Mouse (Mus musculus) embryo, embryonic 11.5 days (tissue): ENCODE results near the gene Sec14l4.
"Not testable (repeated sequence)": the region's sequence is repeated elsewhere in the genome, so short reads cannot be mapped to it uniquely, and the experiment has no call there.

Experiments
- DNase-seq: peaks from one replicate; pipeline ENCODE4 v3.0.0-alpha.2; 2012; ENCODE audit warnings: low read depth, low spot score

Sec14l4 gene

GRCm38 (mm10) chr11:4031126-4031941 is at the start of gene Sec14l4:
Gene Sec14l4, plus strand, starts transcription at chr11:4031462.
- no peak for DNase-seq

GRCm38 (mm10) chr11:3981536-3981935 is 49.7 kb upstream of the Sec14l4 start:
- no peak for DNase-seq

GRCm38 (mm10) chr11:3982275-3983209 is 48.7 kb upstream of the Sec14l4 start:
- DNase-seq = no peak

- DNase-seq = no peak
Observed at GRCm38 (mm10) chr11:3983291-3983862, 47.9 kb upstream of the Sec14l4 start, which contains the start of gene Gal3st1. Gene Gal3st1, plus strand, starts transcription at chr11:3983636.

GRCm38 (mm10) chr11:3983863-3984745 is 47.2 kb upstream of the Sec14l4 start:
- DNase-seq = no peak

GRCm38 (mm10) chr11:3989748-3990147 is 41.5 kb upstream of the Sec14l4 start:
- no peak for DNase-seq

- DNase-seq = no peak
Observed at GRCm38 (mm10) chr11:3993132-3993531, 38.1 kb upstream of the Sec14l4 start.

GRCm38 (mm10) chr11:3993914-3994313 is 37.3 kb upstream of the Sec14l4 start:
- no peak for DNase-seq

GRCm38 (mm10) chr11:3995511-3995910 is 35.8 kb upstream of the Sec14l4 start:
- no peak for DNase-seq

- no peak for DNase-seq
Observed at GRCm38 (mm10) chr11:3996840-3997239, 34.4 kb upstream of the Sec14l4 start.

GRCm38 (mm10) chr11:3997978-3998720 is 33.1 kb upstream of the Sec14l4 start:
- DNase-seq = no peak

- DNase-seq = no peak
Observed at GRCm38 (mm10) chr11:3999547-3999946, 31.7 kb upstream of the Sec14l4 start.

- peak; percentile 44 for DNase-seq
Observed at GRCm38 (mm10) chr11:4001603-4002002, 29.7 kb upstream of the Sec14l4 start.

GRCm38 (mm10) chr11:4005220-4005805 is 25.9 kb upstream of the Sec14l4 start:
- DNase-seq = no peak

GRCm38 (mm10) chr11:4006462-4006861 is 24.8 kb upstream of the Sec14l4 start:
- no peak for DNase-seq

- DNase-seq = no peak
Observed at GRCm38 (mm10) chr11:4012616-4013015, 18.6 kb upstream of the Sec14l4 start.

GRCm38 (mm10) chr11:4015796-4016195 is 15.5 kb upstream of the Sec14l4 start:
- DNase-seq = not testable (repeated sequence)

- not testable (repeated sequence) for DNase-seq
Observed at GRCm38 (mm10) chr11:4022111-4022510, 9.2 kb upstream of the Sec14l4 start.

- no peak for DNase-seq
Observed at GRCm38 (mm10) chr11:4023321-4023720, 7.9 kb upstream of the Sec14l4 start.

GRCm38 (mm10) chr11:4027066-4027465 is 4.2 kb upstream of the Sec14l4 start:
- DNase-seq = no peak
